Mouse (Mus musculus) kidney, postnatal 4 days (tissue): ENCODE measurements around the gene Gm45233.

Source experiments
- DNase-seq, 2 experiments: peaks; one replicate each; pipeline ENCODE4 v3.0.0; 2021; ENCODE audit warnings: mixed read lengths in 2 of 2

The Gm45233 gene

GRCm38 (mm10) chr7:43511707-43512478 lies 68.0 kb downstream of the Gm45233 start:
- DNase-seq = no peak

- no peak for DNase-seq
These were observed 68.6 kb downstream of the Gm45233 start for GRCm38 (mm10) chr7:43512519-43512918.
